13 mouse cellular contexts compared by ENCODE assay signal in the genomic region with DNA sequence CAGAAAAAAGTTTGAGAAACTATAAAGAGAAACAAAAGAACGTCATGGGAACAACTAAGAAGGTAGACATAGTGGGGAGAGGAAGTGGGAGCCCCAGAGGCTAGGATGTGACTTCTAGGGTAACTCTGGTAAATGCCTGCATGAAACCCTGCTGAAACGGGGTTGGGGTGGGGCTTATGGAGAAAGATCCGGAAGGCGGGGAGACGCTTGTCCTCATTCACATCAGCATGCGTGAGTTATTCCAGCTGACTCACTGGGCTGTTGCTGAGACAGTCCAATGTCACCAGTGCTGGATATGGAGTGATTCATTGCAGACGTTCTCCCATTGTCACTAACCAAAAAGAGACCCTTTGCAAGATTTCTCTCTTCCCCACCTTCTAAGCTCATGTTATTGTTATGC.
DNase-seq lines count a peak whose midpoint lies in the region; ATAC-seq and TF ChIP-seq lines count a peak whose summit lies in the region.
"Had no signal": no experiment of that assay in that cellular context is flagged by ENCODE, and none has a peak within 500 bp of the region (broad histone marks: within the 10 kb centered on the region; RNA-seq: fewer than 3 reads in every experiment).

No protein-coding gene starts in this region.

- TF ChIP-seq CTCF in C2C12 (IDR thresholded peaks at IDR 0.05; ENCODE audit: control insufficient read depth, insufficient read depth, insufficient read length), result no peak
- TF ChIP-seq CTCF in midbrain, postnatal 0 days (IDR thresholded peaks at IDR 0.05), result no peak

- no peaks in the 10 kb centered on the region for H3K9me3 ChIP-seq in heart, embryonic 16.5 days (replicated peaks; ENCODE audit: control insufficient read depth, low read length)
- no peaks in the 10 kb centered on the region for H3K9me3 ChIP-seq in midbrain, postnatal 0 days (ENCODE audit: low read length)
- no peaks in the 10 kb centered on the region for H3K9me3 ChIP-seq in liver, embryonic 12.5 days (replicated peaks)
- H3K9me3 ChIP-seq: midbrain, embryonic 15.5 days; neural tube, embryonic 12.5 days had no signal

- H3K27me3 ChIP-seq in C2C12 (ENCODE audit: control insufficient read depth, insufficient read depth, insufficient read length), result no peaks in the 10 kb centered on the region
- no peaks in the 10 kb centered on the region for H3K27me3 ChIP-seq in heart, embryonic 16.5 days (ENCODE audit: control insufficient read depth, insufficient read depth, low read length)
- H3K27me3 ChIP-seq in midbrain, postnatal 0 days (ENCODE audit: insufficient read depth, low read length), result no peaks in the 10 kb centered on the region
- no peaks in the 10 kb centered on the region for H3K27me3 ChIP-seq in liver, embryonic 12.5 days (replicated peaks)
- H3K27me3 ChIP-seq: midbrain, embryonic 15.5 days; neural tube, embryonic 12.5 days had no signal

- H3K79me3 ChIP-seq in C2C12 (ENCODE audit: low read depth), result no peaks in the 10 kb centered on the region

- H3K4me2 ChIP-seq in heart, embryonic 16.5 days (ENCODE audit: low read depth, low read length), result no peak overlapping the region
- H3K4me2 ChIP-seq in midbrain, postnatal 0 days (ENCODE audit: low read depth, low read length, poor library complexity, severe bottlenecking), result no peak overlapping the region
- no peak overlapping the region for H3K4me2 ChIP-seq in liver, embryonic 12.5 days
- H3K4me2 ChIP-seq: midbrain, embryonic 15.5 days; neural tube, embryonic 12.5 days had no signal

- H3K27ac ChIP-seq in heart, embryonic 16.5 days (ENCODE audit: low read length), result no peak overlapping the region
- H3K27ac ChIP-seq in midbrain, postnatal 0 days (ENCODE audit: low read depth, low read length), result no peak overlapping the region
- H3K27ac ChIP-seq in liver, embryonic 12.5 days, result no peak overlapping the region
- H3K27ac ChIP-seq: midbrain, embryonic 15.5 days; neural tube, embryonic 12.5 days; stomach, postnatal 0 days had no signal

- 0 out of 2 replicates have a peak, but pooled peaks have one; percentile 29 for ATAC-seq in heart, embryonic 16.5 days (replicated peaks; ENCODE audit: extremely low read depth, insufficient read depth, low FRiP score)
- no peak for ATAC-seq in midbrain, postnatal 0 days (ENCODE audit: low FRiP score)
- ATAC-seq in liver, embryonic 12.5 days, result no peak
- ATAC-seq: inflammation-experienced regulatory T-cells, adult 6 months; midbrain, embryonic 15.5 days had no signal

- no peak overlapping the region for H3ac ChIP-seq in C2C12 (ENCODE audit: control insufficient read depth, insufficient read length, low read depth)

- peaks cover 13% of the 10 kb centered on the region for H3K4me1 ChIP-seq in heart, embryonic 16.5 days (ENCODE audit: control insufficient read depth, insufficient read depth, low read length)
- H3K4me1 ChIP-seq in midbrain, postnatal 0 days (ENCODE audit: insufficient read depth, low read length), result no peaks in the 10 kb centered on the region
- H3K4me1 ChIP-seq in liver, embryonic 12.5 days, result peaks cover 20% of the 10 kb centered on the region
- H3K4me1 ChIP-seq: midbrain, embryonic 15.5 days; neural tube, embryonic 12.5 days had no signal

- no peaks in the 10 kb centered on the region for H3K36me3 ChIP-seq in C2C12 (ENCODE audit: control insufficient read depth, insufficient read depth)
- H3K36me3 ChIP-seq in heart, embryonic 16.5 days (ENCODE audit: control insufficient read depth, insufficient read depth), result no peaks in the 10 kb centered on the region
- H3K36me3 ChIP-seq in midbrain, postnatal 0 days (ENCODE audit: insufficient read depth, low read length), result no peaks in the 10 kb centered on the region
- H3K36me3 ChIP-seq in liver, embryonic 12.5 days, result no peaks in the 10 kb centered on the region
- H3K36me3 ChIP-seq: midbrain, embryonic 15.5 days; neural tube, embryonic 12.5 days had no signal

- no peak overlapping the region for H3K9ac ChIP-seq in heart, embryonic 16.5 days (ENCODE audit: low read length)
- H3K9ac ChIP-seq in midbrain, postnatal 0 days (replicated peaks; ENCODE audit: low read length, poor library complexity, severe bottlenecking), result no peak overlapping the region
- H3K9ac ChIP-seq in liver, embryonic 12.5 days, result no peak overlapping the region
- H3K9ac ChIP-seq: midbrain, embryonic 15.5 days; neural tube, embryonic 12.5 days had no signal

- WGBS in heart, embryonic 16.5 days, result 48% methylated on average over 7 of the region's 7 CpGs
- WGBS in midbrain, postnatal 0 days, result 93% methylated on average over 7 of the region's 7 CpGs
- 54% methylated on average over 7 of the region's 7 CpGs for WGBS in liver, embryonic 12.5 days (ENCODE audit: insufficient replicate concordance)

- DNase-seq in adrenal gland, adult (ENCODE audit: inconsistent age in 2 of 2, low spot score in 1 of 2), result peak; percentile 50 to 83
- no peak for DNase-seq in adrenal gland, postnatal 4 days (ENCODE audit: low spot score in 2 of 2)
- DNase-seq in adrenal gland, postnatal 36 days, result peak; percentile 69 to 71
- no peak for DNase-seq in cerebellum, adult 8-10 months
- DNase-seq in midbrain, postnatal 0 days (ENCODE audit: low spot score), result no peak
- DNase-seq: cerebellum, postnatal 10 days had no signal

- no peaks in the 10 kb centered on the region for H3K79me2 ChIP-seq in C2C12 (ENCODE audit: control insufficient read depth, insufficient read depth)

- no peak overlapping the region for H3K4me3 ChIP-seq in C2C12 (ENCODE audit: insufficient read depth, poor library complexity, severe bottlenecking)
- no peak overlapping the region for H3K4me3 ChIP-seq in heart, embryonic 16.5 days (ENCODE audit: low read length)
- H3K4me3 ChIP-seq in midbrain, postnatal 0 days (ENCODE audit: low read depth, low read length), result no peak overlapping the region
- no peak overlapping the region for H3K4me3 ChIP-seq in liver, embryonic 12.5 days
- H3K4me3 ChIP-seq: midbrain, embryonic 15.5 days; neural tube, embryonic 12.5 days had no signal

TF ChIP-seq in C2C12, 6 proteins besides CTCF, POLR2A, EP300 and RAD21:
- TF ChIP-seq FOSL1 (IDR thresholded peaks at IDR 0.05; ENCODE audit: insufficient read depth, low read length, poor library complexity, severe bottlenecking) (peak; percentile 12), USF1 (IDR thresholded peaks at IDR 0.05; ENCODE audit: low read depth) (no peak), MAX (IDR thresholded peaks at IDR 0.05) (peak; percentile 61)
TF ChIP-seq in C2C12: peak in this region for 2.

Comparison
In these comparisons a context has a peak if more than half of its experiments do, and no peak if none do; other contexts are left out.
1. DNase-seq: peak in adrenal gland, adult (2 of 2) and adrenal gland, postnatal 36 days (2 of 2); none in adrenal gland, postnatal 4 days (0 of 2), cerebellum, adult 8-10 months (single experiment) and midbrain, postnatal 0 days (single experiment).